Mouse (Mus musculus) heart, adult 2 months (tissue): ENCODE data around the gene Vasn. TPM values are rescaled to one million over a fixed set of nuclear protein-coding genes. Genes with fewer than 3 reads are reported as not detected.

Source experiments
- DNase-seq, 2 experiments: peaks; one replicate each; pipeline ENCODE4 v3.0.0; 2021
- H3K27ac ChIP-seq: fragments of 200-600 bp; 2 replicates; pipeline ENCODE4 v1.8.1; 2022
- H3K27me3 ChIP-seq: fragments of 200-500 bp; 2 replicates; pipeline ENCODE4 v1.6.1; 2012; ENCODE audit warnings: mild to moderate bottlenecking, low read length, inconsistent platforms, mixed read lengths; ENCODE audit not compliant: control insufficient read depth, insufficient read depth
- H3K36me3 ChIP-seq: fragments of 200-500 bp; 2 replicates; pipeline ENCODE4 v1.6.1; 2012; ENCODE audit warnings: low read length, inconsistent platforms; ENCODE audit not compliant: control insufficient read depth, insufficient read depth
- H3K4me1 ChIP-seq: fragments of 200-500 bp; 2 replicates; pipeline ENCODE4 v1.6.1; 2011; ENCODE audit warnings: low read length; ENCODE audit not compliant: control insufficient read depth, insufficient read depth
- H3K4me3 ChIP-seq: fragments of 200-600 bp; 2 replicates; pipeline ENCODE4 v1.8.1; 2022
- H3K79me2 ChIP-seq: fragments of 200-500 bp; replicated peaks from 2 replicates; pipeline ENCODE4 v1.6.1; 2012; ENCODE audit warnings: mild to moderate bottlenecking, inconsistent platforms, low read length, moderate library complexity, mixed read lengths; ENCODE audit not compliant: control insufficient read depth, insufficient read depth
- H3K9ac ChIP-seq: fragments of 200-500 bp; 2 replicates; pipeline ENCODE4 v1.6.1; 2012; ENCODE audit warnings: low read depth, mild to moderate bottlenecking, control low read depth, inconsistent platforms, low read length, mixed read lengths
- CTCF ChIP-seq: fragments of 200-600 bp; IDR thresholded peaks from 2 replicates; pipeline ENCODE4 v1.8.1; 2022; ENCODE audit warnings: antibody characterized with exemption, mild to moderate bottlenecking, moderate library complexity
- EP300 ChIP-seq: fragments of 200-500 bp; IDR thresholded peaks from 2 replicates; pipeline ENCODE4 v1.6.1; 2011; ENCODE audit warnings: low read depth, low read length, control low read depth; ENCODE audit not compliant: insufficient read depth
- POLR2A ChIP-seq: fragments of 200-500 bp; IDR thresholded peaks from 2 replicates; pipeline ENCODE4 v1.6.1; 2011; ENCODE audit warnings: mild to moderate bottlenecking, low read depth, low read length, control low read depth; ENCODE audit not compliant: insufficient read depth
- WGBS: fragments of 180-500 bp; shearing (Covaris S2); methylation state at CpG from one replicate; pipeline ENCODE4 v1.1.7; 2018; 5-methylcytosine and 5-hydroxymethylcytosine counted together
- intact Hi-C: fragments of 180-260 bp; cut with DNase I; formaldehyde crosslinking; loops from one replicate; pipeline ENCODE4 v1.15.1; 2025
- polyA plus RNA-seq: library from polyadenylated mRNA; depleted of rRNA; stranded (reverse); fragments of >200 nt; gene quantifications from 2 replicates; pipeline ENCODE4 v1.2.3, GENCODE M21; 2012
- total RNA-seq, 2 experiments: library from RNA; stranded (reverse); gene quantifications; 2 replicates each; pipeline ENCODE4 v1.2.3; 2021

Gene Vasn
- total and polyA plus RNA-seq, 3 experiments: 9.2 to 23.9 (median 10.5) TPM

DNA sequence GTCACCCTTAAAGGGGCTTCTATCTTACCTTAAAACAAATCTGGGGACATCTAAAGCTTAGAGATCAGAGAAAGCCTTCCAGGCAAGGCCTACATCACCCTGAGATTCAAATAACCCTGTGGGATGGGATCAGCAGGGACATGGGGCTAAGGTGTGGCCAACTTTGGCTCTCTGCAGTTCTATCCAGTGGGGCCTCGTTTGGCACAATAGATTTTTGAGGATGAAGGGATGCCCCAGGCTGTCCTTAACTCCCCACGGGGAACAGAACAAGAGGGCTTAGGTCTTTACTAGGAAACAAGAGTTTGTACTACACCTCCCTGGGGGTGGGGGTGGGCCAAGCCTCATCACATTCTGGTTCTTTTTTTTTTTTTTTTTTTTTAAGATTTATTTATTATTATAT lies 19.6 kb downstream of the Vasn start:
- 54% methylated on average over 2 of the region's 2 CpGs for WGBS
- H3K9ac ChIP-seq: no peak overlapping the region
- H3K4me3 ChIP-seq: no peak overlapping the region
- H3K27ac ChIP-seq: peak overlapping the region; percentile 11; the same call in 1 of the 2 replicates
- no peak for DNase-seq
- TF ChIP-seq POLR2A (no peak), EP300 (no peak)
- intact Hi-C loops: no loop called here
- H3K79me2 ChIP-seq: no peaks in the 10 kb centered on the region
- H3K4me1 ChIP-seq: peaks cover 7% of the 10 kb centered on the region
- H3K27me3 ChIP-seq: no peaks in the 10 kb centered on the region
- H3K36me3 ChIP-seq: no peaks in the 10 kb centered on the region

DNA sequence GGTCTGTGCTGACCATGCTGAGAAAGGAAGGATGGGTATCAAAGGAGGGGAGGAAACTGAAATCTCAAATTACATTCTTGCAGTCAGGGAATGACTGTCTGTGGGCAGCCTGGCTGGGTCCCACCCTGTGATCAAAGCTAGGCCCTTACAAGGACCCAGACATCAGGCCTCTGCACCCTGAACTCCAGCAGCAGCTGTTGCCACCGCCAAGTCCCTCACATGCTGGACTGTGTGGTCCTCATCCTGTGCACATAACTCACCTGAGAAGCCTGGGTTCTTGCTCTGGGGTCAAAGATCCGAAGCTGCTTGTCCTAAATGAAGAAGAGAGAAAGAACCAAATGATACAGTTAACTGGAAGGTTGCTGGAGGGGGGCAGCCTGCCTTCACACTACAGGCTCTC lies 21.9 kb downstream of the Vasn start:
- WGBS: 92% methylated on average over 2 of the region's 2 CpGs

DNA sequence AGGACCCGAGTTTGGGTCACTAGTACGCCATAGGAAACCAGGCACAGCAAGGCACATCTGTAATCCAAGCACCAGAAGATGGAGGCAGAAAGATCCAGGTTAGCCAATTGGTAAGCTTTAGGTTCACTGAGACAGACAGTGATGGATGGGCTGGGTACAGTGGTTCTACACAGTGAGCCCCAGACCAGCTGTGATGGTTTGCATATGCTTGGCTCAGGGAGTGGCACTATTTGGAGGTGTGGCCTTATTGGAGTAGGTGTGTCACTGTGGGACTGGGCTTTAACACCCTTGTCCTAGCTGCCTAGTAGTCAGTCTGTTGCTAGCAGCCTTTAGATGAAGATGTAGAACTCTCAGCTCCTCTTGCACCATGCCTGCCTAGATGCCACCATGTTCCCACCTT lies 24.1 kb downstream of the Vasn start:
- H3K27ac ChIP-seq: no peak overlapping the region
- WGBS: 90% methylated on average over 2 of the region's 2 CpGs
- TF ChIP-seq CTCF (no peak), POLR2A (no peak), EP300 (no peak)
- H3K9ac ChIP-seq: no peak overlapping the region
- no peaks in the 10 kb centered on the region for H3K36me3 ChIP-seq
- no peaks in the 10 kb centered on the region for H3K79me2 ChIP-seq
- H3K4me1 ChIP-seq: no peaks in the 10 kb centered on the region; the same call in 1 of the 2 replicates
- no peak for DNase-seq
- intact Hi-C loops: no loop called here
- H3K4me3 ChIP-seq: no peak overlapping the region
- H3K27me3 ChIP-seq: no peaks in the 10 kb centered on the region

More for the DNA sequence above, 21.9 kb downstream of the Vasn start:
- Histone ChIP-seq H3K79me2 (no peaks in the 10 kb centered on the region), H3K4me1 (no peaks in the 10 kb centered on the region; the same call in 1 of the 2 replicates), H3K27ac (no peak overlapping the region), H3K9ac (no peak overlapping the region), H3K4me3 (no peak overlapping the region), H3K36me3 (no peaks in the 10 kb centered on the region), H3K27me3 (no peaks in the 10 kb centered on the region)
- TF ChIP-seq POLR2A (no peak), CTCF (no peak), EP300 (no peak)
- intact Hi-C loops: no loop called here
- DNase-seq: no peak

DNA sequence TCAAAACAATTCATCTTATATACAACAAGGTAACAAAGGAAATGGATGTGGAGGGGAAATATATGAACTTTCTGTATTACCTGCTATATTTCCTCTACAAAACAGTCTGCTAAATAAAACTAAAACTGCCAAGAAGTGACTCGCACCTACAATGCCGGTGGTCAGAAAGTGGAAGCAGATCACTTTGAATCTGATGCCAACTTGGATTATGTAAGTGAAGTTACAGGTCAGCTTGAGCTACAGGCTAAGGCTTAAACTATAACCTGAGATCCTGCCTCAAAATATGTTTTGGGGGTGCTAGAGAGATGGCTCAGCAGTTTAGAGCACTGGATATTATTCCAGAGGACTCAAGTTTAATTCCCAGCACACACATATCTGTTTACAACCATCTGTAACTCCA lies 26.0 kb downstream of the Vasn start:
- Histone ChIP-seq H3K36me3 (no peaks in the 10 kb centered on the region), H3K4me1 (no peaks in the 10 kb centered on the region; the same call in 1 of the 2 replicates), H3K79me2 (no peaks in the 10 kb centered on the region), H3K27me3 (no peaks in the 10 kb centered on the region), H3K9ac (no peak overlapping the region), H3K4me3 (no peak overlapping the region), H3K27ac (no peak overlapping the region)
- no peak for DNase-seq
- TF ChIP-seq EP300 (no peak), POLR2A (no peak), CTCF (no peak)
- WGBS: 89% methylated on average over 2 of the region's 2 CpGs
- intact Hi-C loops: loop anchor here (5.0 kb wide), 2 partner anchors 98 to 113 kb away; no protein-coding TSS in a partner anchor

DNA sequence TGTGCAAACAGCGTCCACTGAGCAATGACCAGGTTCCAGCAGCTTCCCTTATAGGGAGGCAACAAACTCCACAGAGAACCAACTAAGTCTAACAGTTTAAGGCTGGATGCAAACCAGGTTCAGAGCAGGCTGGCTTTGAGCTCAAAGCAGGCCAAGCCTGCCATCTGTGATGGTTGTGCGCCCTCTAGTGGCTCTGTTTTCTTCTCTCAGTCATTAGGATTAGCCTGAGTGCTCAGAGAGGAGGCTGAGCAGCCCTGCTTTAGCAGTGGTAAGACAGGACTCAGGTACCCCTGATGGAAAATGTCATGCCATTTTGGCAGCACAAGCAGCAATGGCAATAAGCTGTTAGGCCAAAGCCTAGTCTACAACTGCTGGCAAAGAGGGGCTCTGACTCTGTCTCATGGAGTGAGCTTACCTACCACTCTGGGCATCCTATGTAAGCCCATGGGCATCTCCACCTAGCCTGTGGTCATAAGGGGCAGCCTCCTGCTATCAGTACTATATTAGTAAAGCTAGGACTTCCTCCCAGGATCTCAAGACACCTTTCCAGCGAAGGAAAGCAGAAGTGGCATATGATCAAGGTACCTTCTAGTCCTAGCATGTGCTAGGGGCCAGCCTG lies 27.6 kb downstream of the Vasn start:
- DNase-seq: peak; percentile 80 to 82
- TF ChIP-seq CTCF (no peak; the same call in 1 of the 2 replicates), EP300 (peak; percentile 94)
- Histone ChIP-seq H3K36me3 (no peaks in the 10 kb centered on the region), H3K4me3 (no peak overlapping the region), H3K27me3 (no peaks in the 10 kb centered on the region), H3K79me2 (no peaks in the 10 kb centered on the region), H3K27ac (no peak overlapping the region), H3K4me1 (no peaks in the 10 kb centered on the region; the same call in 1 of the 2 replicates), H3K9ac (no peak overlapping the region)
- intact Hi-C loops: loop anchor here (1.0 to 5.0 kb wide), 3 partner anchors 37 to 115 kb away; no protein-coding TSS in a partner anchor
- 27% methylated on average over 3 of the region's 3 CpGs for WGBS

DNA sequence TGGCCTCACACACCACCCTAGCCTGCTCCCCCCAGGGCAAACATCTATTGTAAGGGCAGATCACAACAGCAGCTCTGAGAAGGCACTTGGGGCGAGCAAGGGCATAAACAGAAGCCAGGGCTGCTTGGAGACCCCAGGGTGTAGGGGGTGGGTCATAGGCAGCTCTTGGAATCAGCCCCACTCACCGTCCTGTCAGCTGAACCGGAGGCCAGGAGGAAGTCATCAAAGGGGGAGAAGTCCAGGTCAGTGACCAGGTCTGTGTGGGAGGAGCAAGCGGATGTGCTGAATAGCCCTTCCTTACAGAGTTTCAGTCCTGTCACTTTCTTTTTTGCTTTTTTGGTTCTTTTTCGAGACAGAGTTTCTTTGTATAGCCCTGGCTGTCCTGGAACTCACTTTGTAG lies 30.6 kb downstream of the Vasn start:
- intact Hi-C loops: no loop called here
- Histone ChIP-seq H3K27me3 (no peaks in the 10 kb centered on the region), H3K4me3 (no peak overlapping the region), H3K36me3 (no peaks in the 10 kb centered on the region), H3K4me1 (no peaks in the 10 kb centered on the region; the same call in 1 of the 2 replicates), H3K27ac (no peak overlapping the region), H3K9ac (no peak overlapping the region), H3K79me2 (no peaks in the 10 kb centered on the region)
- no peak for TF ChIP-seq EP300
- no peak for TF ChIP-seq POLR2A
- no peak for TF ChIP-seq CTCF
- DNase-seq: no peak
- 74% methylated on average over 5 of the region's 5 CpGs for WGBS
